Comparison of ENCODE assay signal across 26 mouse cellular contexts in genomic region chr10:70738686-70739085, GRCm38 (mm10).
"Had no signal": no experiment of that assay in that cellular context is flagged by ENCODE, and none has a peak within 500 bp of the region (broad histone marks: within the 10 kb centered on the region; RNA-seq: fewer than 3 reads in every experiment).

No protein-coding gene starts in this region.

- H3K4me3 ChIP-seq: layer of hippocampus, adult 2 months; limb, embryonic 12.5 days; limb, embryonic 15.5 days; megakaryocyte, embryonic 14.5 days; midbrain, embryonic 10.5 days; midbrain, embryonic 13.5 days; neural tube, embryonic 12.5 days; neural tube, embryonic 15.5 days had no signal

- H3K36me3 ChIP-seq: limb, embryonic 12.5 days; limb, embryonic 15.5 days; midbrain, embryonic 10.5 days; midbrain, embryonic 13.5 days; neural tube, embryonic 12.5 days; neural tube, embryonic 15.5 days had no signal

- H3K27ac ChIP-seq: kidney, postnatal 0 days; limb, embryonic 12.5 days; limb, embryonic 15.5 days; liver, embryonic 14.5 days; midbrain, embryonic 10.5 days; midbrain, embryonic 13.5 days; neural tube, embryonic 12.5 days; neural tube, embryonic 15.5 days; stomach, postnatal 0 days had no signal

- ATAC-seq: liver, postnatal 0 days; midbrain, embryonic 13.5 days had no signal

- DNase-seq: kidney, adult 2 months; kidney, postnatal 25 days; layer of hippocampus, adult 9-11 months; left cerebral cortex, postnatal 4 days; liver, postnatal 0 days; lung, embryonic 14.5 days; lung, postnatal 10 days; lung, postnatal 36 days; right cerebral cortex, adult 18-20 months; right cerebral cortex, postnatal 14 days; right cerebral cortex, postnatal 4 days; thymus, adult 2 months; thymus, postnatal 14 days; thymus, postnatal 4 days had no signal

- H3K4me1 ChIP-seq: limb, embryonic 12.5 days; limb, embryonic 15.5 days; megakaryocyte, embryonic 14.5 days; midbrain, embryonic 10.5 days; midbrain, embryonic 13.5 days; neural tube, embryonic 12.5 days; neural tube, embryonic 15.5 days had no signal

- H3K4me2 ChIP-seq: limb, embryonic 12.5 days; limb, embryonic 15.5 days; liver, embryonic 11.5 days; lung, embryonic 14.5 days; midbrain, embryonic 13.5 days; neural tube, embryonic 12.5 days; neural tube, embryonic 15.5 days had no signal

- H3K27me3 ChIP-seq: limb, embryonic 12.5 days; limb, embryonic 15.5 days; megakaryocyte, embryonic 14.5 days; midbrain, embryonic 13.5 days; neural tube, embryonic 12.5 days; neural tube, embryonic 15.5 days had no signal

- H3K9ac ChIP-seq: limb, embryonic 12.5 days; limb, embryonic 15.5 days; liver, embryonic 14.5 days; liver, postnatal 0 days; lung, embryonic 14.5 days; midbrain, embryonic 13.5 days; neural tube, embryonic 12.5 days; neural tube, embryonic 15.5 days had no signal

- H3K9me3 ChIP-seq: limb, embryonic 12.5 days; limb, embryonic 15.5 days; midbrain, embryonic 10.5 days; midbrain, embryonic 13.5 days; neural tube, embryonic 12.5 days; neural tube, embryonic 15.5 days had no signal
